Mouse (Mus musculus): ENCODE results near the gene Ficd. TPM values are rescaled to one million over a fixed set of nuclear protein-coding genes. Genes with fewer than 3 reads are reported as not detected.
A peak's percentile ranks its signal among the peaks of the same experiment; 100 is the strongest.
"Not testable (repeated sequence)": the region's sequence is repeated elsewhere in the genome, so short reads cannot be mapped to it uniquely, and the experiment has no call there.

Gene Ficd
- polyA plus RNA-seq, 1 experiment from 2014 or later = 3.6 TPM

DNA sequence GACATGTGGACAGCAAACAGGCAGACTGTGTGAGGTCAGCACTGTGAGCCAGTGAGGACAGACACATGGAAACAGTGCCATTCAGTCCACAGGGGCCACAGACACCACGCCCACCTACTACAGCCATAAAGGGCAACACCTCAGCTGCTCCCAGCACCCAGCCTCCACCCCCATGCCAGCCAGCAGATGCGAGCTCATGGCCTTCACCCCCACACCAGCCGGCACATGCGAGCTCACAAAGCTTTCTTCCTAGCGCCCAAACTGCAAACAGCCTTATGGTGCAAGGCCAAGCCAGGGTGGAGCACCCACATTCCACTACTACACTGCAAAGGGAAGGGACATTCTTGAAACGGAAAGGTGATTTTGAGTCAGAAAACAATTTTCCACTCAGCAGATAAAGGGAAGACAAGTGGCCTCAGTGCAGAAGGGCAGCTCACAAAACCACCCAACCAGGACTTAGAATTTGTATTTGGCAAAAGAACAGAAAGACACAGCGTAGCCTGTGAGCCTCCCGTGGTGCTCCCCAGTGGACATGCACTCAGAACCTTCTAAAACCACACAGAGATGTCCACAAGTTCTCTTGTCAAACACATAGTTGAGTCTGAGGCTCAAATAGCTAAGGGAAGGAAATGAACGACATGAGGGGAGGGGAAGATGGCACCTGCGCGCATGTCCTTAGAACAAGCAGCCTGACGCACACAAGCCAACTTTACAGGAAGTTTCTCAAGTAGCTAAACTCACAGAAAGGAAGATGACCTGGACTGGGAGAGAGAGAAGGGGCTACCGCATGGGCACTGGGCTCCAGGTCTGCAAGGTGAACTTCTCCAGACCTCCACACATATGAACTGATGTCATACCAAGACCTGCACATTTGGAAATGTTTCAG is 30.3 kb downstream of the Ficd start:
- Histone ChIP-seq H3K4me3 (no peak overlapping the region), H3K9me3 (no peaks in the 10 kb centered on the region), H3K27me3 (replicated peaks; ENCODE audit: low read depth, poor library complexity, severe bottlenecking) (no peaks in the 10 kb centered on the region), H3K36me3 (replicated peaks) (peaks cover 88% of the 10 kb centered on the region), H3K4me1 (peaks cover 20% of the 10 kb centered on the region), H3K27ac (replicated peaks) (no peak overlapping the region)
- 93% methylated on average over 13 of the region's 13 CpGs for WGBS
- no peak for DNase-seq (ENCODE audit: low spot score)

DNA sequence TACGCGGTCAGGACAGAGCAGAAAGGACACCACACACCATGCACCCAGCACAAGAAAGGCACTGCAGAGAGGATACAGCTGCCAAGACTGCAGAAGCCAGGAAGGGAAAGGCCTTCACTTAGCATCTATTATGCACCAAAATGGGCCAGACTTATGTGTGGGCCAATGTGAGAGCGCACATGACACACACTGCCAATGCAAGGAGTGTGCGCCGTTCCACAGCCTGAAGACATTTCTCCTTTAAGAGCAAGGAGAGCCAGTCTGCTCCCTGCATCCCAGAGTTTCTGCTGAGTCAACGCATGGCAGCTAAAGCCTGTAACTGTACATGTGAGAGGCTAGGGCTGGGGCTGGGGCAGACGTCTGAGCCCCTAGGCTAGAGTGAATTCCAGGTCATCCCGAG is 33.2 kb downstream of the Ficd start:
- Histone ChIP-seq H3K27me3 (replicated peaks; ENCODE audit: low read depth, poor library complexity, severe bottlenecking) (no peaks in the 10 kb centered on the region), H3K27ac (replicated peaks) (no peak overlapping the region), H3K9me3 (no peaks in the 10 kb centered on the region), H3K36me3 (replicated peaks) (peaks cover 59% of the 10 kb centered on the region), H3K4me3 (no peak overlapping the region), H3K4me1 (peaks cover 30% of the 10 kb centered on the region)
- DNase-seq (ENCODE audit: low spot score) = no peak
- WGBS = 90% methylated on average over 8 of the region's 8 CpGs

DNA sequence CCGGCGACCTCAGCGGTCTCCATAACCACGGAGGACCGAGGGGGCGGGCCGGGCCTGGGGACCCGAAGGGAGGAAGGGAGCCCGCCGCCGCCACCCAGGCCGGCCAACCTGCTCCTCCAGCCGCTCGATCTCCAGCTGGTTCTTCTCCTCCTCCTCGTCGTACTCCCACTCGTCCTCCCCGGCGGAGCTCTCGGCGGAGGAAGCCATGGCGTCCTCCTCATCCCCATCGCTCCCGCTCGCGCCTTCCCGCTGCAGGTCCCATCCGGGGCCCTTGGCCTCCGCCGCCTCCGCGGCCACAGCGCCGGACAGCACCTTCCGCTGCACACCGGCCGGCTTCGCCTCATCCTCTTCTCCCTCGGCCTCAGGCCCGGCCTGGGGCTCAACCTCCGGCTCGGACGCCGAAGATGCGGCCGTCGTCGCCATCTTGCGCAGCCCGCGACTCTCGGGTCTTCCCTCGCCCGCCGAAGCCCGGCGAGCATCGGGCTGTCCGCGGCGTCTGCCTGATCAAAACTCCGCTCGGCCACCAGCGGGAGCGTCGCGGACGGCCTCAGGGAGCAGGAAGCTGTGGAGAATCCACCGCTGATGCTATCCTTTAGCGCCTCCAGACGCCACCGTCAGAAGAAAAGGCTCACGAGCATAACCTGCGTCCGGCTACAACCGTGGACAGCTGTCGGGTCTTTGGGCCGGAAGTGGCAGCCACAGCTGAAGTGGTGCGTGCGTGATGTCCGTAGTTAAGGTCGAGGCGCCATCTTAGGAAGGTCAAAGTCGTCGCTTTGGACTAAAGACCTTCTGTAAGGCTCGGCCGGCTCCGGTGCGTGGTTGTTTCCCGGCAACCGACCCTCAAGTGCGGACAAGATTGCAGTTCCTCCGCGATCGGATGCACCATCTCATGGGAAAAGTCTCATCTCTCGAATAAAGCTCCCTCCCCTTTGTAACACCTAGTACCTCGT is 35.9 kb downstream of the Ficd start:
- Histone ChIP-seq H3K4me1 (peaks cover 32% of the 10 kb centered on the region), H3K27me3 (replicated peaks; ENCODE audit: low read depth, poor library complexity, severe bottlenecking) (no peaks in the 10 kb centered on the region), H3K36me3 (replicated peaks) (peaks cover 56% of the 10 kb centered on the region), H3K9me3 (no peaks in the 10 kb centered on the region), H3K27ac (replicated peaks) (peak overlapping the region; percentile 99), H3K4me3 (peak overlapping the region; percentile 100)
- under 1% methylated on average over 97 of the region's 97 CpGs for WGBS
- peak; percentile 88 for DNase-seq (ENCODE audit: low spot score)

DNA sequence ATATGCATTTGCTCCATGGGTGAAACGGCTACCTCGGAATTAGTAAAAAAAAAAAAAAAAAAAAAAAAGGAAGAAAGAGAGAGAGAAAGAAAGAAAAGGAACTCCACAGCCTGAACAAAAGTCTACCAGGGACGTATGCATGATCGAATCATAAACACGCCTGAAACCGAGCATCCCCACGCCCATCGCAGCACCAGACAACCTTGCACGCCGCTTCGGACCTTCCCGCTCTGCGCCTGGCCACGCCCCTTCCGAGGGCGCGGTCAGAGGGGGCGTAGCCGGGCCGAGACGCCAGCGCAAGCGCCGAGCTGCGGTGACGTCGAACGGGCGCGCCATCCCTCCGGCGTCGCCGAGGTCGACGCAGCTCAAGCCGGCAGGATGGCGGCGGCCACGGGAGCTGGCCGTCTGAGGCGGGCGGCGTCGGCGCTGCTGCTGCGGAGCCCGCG is 36.9 kb downstream of the Ficd start, which contains the start of the genes Sart3 and Iscu:
Gene Sart3 (minus strand): TSS at position 61 of the 446 bp plus-strand sequence.
Gene Iscu (plus strand): TSS at position 299 of the 446 bp plus-strand sequence.
- under 1% methylated on average over 49 of the region's 49 CpGs for WGBS
- peaks cover 56% of the 10 kb centered on the region for H3K36me3 ChIP-seq (replicated peaks)
- peak within 1 kb of the TSS; percentile 99 for H3K27ac ChIP-seq (replicated peaks)
- DNase-seq (ENCODE audit: low spot score) = peak; percentile 97
- H3K4me3 ChIP-seq = peak within 1 kb of the TSS; percentile 100
- no peaks in the 10 kb centered on the region for H3K9me3 ChIP-seq
- H3K27me3 ChIP-seq (replicated peaks; ENCODE audit: low read depth, poor library complexity, severe bottlenecking) = no peaks in the 10 kb centered on the region
- peaks cover 32% of the 10 kb centered on the region for H3K4me1 ChIP-seq

DNA sequence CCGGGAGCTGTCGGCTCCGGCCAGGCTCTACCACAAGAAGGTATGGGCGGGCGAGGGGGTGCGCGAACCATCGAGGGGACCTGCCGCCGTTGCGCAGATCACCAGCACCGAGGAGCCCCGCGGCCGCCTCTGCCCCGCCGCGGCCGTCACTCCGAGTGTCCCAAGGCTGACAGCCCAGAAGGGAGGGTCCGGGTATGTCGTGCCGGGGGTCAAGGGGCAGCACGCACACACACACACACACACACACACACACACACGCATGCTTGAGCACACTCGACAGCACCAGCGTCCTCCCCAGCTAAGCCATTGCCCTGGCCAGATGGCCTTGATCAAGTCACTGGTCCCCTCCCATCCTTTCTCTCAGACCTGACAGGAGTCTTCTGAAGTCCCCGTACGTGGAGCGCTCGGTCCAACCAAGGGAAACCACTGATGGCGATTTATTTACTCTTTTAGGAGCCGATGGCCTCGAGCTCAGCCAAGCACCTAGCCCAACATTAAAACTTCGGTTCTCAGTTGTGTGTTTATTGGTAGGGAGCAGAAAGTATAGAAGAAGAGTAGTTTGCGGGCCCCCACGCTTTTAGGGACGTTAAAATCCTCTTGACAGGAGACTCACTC is 37.4 kb downstream of the Ficd start:
- 1% methylated on average over 38 of the region's 38 CpGs for WGBS
- Histone ChIP-seq H3K27me3 (replicated peaks; ENCODE audit: low read depth, poor library complexity, severe bottlenecking) (no peaks in the 10 kb centered on the region), H3K9me3 (no peaks in the 10 kb centered on the region), H3K4me3 (peak overlapping the region; percentile 100), H3K4me1 (peaks cover 32% of the 10 kb centered on the region), H3K27ac (replicated peaks) (peak overlapping the region; percentile 99), H3K36me3 (replicated peaks) (peaks cover 54% of the 10 kb centered on the region)
- DNase-seq (ENCODE audit: low spot score) = peak; percentile 16

DNA sequence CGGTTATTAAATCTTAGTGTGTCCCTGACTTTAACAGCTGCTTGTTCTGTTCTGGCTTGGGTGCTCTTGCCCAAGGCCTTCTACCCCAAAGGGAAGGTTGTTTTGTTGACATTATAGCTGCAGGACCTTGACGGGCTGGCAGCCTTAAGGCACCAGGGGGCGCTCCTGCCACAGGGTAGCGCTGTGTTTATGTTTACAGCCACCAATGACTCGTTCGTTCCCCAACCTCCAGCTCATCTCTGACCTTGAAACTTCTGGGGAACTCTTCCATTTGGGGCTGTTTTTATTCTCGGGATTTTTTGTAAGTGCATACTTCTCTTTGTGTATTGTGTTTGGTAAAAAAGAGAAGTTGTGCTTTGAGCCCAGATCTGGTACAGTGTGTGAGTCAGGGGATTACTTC is 38.1 kb downstream of the Ficd start:
- H3K4me1 ChIP-seq = peaks cover 32% of the 10 kb centered on the region
- H3K27ac ChIP-seq (replicated peaks) = no peak overlapping the region
- peak overlapping the region; percentile 100 for H3K4me3 ChIP-seq
- H3K9me3 ChIP-seq = no peaks in the 10 kb centered on the region
- WGBS = 2% methylated on average over 7 of the region's 7 CpGs
- peak; percentile 89 for DNase-seq (ENCODE audit: low spot score)
- no peaks in the 10 kb centered on the region for H3K27me3 ChIP-seq (replicated peaks; ENCODE audit: low read depth, poor library complexity, severe bottlenecking)
- H3K36me3 ChIP-seq (replicated peaks) = peaks cover 54% of the 10 kb centered on the region

DNA sequence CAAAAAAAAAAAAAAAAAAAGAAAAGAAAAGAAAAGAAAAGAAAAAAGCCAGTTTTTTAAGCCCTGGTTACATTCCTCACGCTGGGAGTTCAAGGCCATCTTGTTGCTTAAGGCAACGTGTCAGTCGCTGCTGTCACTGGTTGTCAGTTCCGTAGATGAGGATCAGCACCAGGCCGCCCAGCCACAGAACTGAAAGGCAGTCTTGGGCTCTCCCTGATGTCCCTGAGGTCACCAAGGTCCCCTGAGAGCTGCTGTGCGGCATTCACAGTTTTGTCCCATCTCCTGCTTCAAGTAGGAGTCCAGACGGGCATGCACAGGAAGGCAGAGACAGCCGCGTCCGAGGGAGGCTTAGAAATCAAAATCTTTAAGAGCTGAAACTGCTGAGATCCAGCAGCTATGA is 40.0 kb downstream of the Ficd start:
- Histone ChIP-seq H3K4me1 (peaks cover 13% of the 10 kb centered on the region), H3K9me3 (no peaks in the 10 kb centered on the region), H3K27me3 (replicated peaks; ENCODE audit: low read depth, poor library complexity, severe bottlenecking) (no peaks in the 10 kb centered on the region), H3K4me3 (no peak overlapping the region), H3K27ac (replicated peaks) (no peak overlapping the region), H3K36me3 (replicated peaks) (peaks cover 47% of the 10 kb centered on the region)
- no peak for DNase-seq (ENCODE audit: low spot score)
- 91% methylated on average over 10 of the region's 10 CpGs for WGBS

DNA sequence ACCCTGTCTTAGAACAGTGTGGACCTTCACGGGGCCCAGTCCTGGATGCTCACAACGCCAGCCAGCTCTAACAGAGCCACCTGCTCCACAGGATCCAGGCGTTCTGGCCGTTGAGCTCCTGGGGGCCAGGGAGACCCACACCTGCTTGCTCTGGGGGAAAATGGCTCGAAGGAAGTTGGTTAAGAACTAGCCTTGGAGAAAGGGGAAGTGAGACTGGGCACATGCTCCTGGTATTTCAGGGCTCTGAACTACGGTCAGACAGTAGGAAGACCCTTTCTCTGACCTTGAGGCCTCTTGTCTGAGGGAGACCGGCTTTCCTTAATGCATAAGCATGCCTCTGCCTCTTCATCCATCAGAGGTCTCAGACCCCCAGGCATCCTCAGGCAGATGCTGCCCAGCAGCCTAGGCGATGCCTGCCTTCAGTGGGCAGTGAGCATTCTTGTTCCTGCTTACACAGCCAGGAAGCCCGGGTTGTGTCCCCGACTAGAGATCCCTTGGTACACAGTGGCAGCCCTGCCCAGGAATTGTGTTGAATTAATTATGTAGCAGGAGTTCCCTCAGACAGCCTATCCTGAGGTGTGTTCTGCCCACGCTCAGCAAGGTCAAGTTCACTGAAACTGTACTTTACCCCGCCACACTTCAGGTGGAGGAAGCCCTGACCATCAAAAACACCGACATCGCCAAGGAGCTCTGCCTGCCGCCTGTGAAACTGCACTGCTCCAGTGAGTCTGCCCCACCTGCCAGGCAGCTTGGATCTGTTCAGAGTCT is 40.7 kb downstream of the Ficd start:
- Histone ChIP-seq H3K9me3 (no peaks in the 10 kb centered on the region), H3K4me1 (peaks cover 19% of the 10 kb centered on the region), H3K27me3 (replicated peaks; ENCODE audit: low read depth, poor library complexity, severe bottlenecking) (no peaks in the 10 kb centered on the region), H3K27ac (replicated peaks) (no peak overlapping the region; the same call in 1 of the 2 replicates), H3K36me3 (replicated peaks) (peaks cover 47% of the 10 kb centered on the region), H3K4me3 (no peak overlapping the region)
- DNase-seq (ENCODE audit: low spot score) = no peak
- WGBS = 92% methylated on average over 15 of the region's 15 CpGs

DNA sequence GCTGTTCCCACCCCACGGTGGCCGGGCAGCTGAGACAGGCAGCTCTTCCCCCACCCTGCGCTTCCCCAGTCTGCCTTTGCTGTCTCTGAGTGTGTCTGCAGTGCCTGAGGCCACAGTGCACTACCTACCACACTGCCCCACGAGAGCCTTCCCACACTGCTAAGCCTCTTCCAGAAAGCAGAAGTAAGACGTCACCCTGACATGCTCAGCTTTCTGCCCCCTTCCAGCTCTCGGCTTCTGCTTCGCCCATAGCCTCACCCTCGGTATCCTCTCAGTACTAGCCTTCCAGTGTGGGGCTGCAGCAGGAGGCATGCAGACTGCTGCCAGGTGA is 41.3 kb downstream of the Ficd start:
- WGBS = 89% methylated on average over 8 of the region's 8 CpGs
- Histone ChIP-seq H3K4me1 (peaks cover 21% of the 10 kb centered on the region), H3K27me3 (replicated peaks; ENCODE audit: low read depth, poor library complexity, severe bottlenecking) (no peaks in the 10 kb centered on the region), H3K4me3 (no peak overlapping the region), H3K36me3 (replicated peaks) (peaks cover 47% of the 10 kb centered on the region), H3K27ac (replicated peaks) (no peak overlapping the region), H3K9me3 (no peaks in the 10 kb centered on the region)
- DNase-seq (ENCODE audit: low spot score) = no peak

DNA sequence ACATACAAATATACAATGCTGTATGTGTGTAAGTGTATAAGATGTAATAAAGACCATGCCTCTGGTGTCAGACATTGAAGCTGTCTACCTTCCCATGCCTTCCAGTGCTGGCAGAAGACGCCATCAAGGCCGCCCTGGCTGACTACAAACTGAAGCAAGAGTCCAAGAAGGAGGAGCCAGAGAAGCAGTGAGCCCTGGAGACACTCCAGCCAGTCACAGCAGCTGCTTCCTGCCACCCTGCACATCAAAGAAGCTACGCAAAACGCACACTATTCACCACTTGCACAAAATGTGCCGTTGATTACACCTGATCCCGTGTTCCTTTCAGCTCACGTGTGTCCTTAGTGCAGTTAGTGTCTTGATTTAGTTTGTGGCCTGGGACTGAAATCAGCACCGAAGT is 42.1 kb downstream of the Ficd start:
- H3K27ac ChIP-seq (replicated peaks); H3K9me3 ChIP-seq; DNase-seq (ENCODE audit: low spot score); H3K4me3 ChIP-seq; H3K27me3 ChIP-seq (replicated peaks; ENCODE audit: low read depth, poor library complexity, severe bottlenecking): not testable (repeated sequence)
- 86% methylated on average over 8 of the region's 8 CpGs for WGBS
- Histone ChIP-seq H3K36me3 (replicated peaks) (peaks cover 47% of the 10 kb centered on the region), H3K4me1 (peaks cover 26% of the 10 kb centered on the region)

DNA sequence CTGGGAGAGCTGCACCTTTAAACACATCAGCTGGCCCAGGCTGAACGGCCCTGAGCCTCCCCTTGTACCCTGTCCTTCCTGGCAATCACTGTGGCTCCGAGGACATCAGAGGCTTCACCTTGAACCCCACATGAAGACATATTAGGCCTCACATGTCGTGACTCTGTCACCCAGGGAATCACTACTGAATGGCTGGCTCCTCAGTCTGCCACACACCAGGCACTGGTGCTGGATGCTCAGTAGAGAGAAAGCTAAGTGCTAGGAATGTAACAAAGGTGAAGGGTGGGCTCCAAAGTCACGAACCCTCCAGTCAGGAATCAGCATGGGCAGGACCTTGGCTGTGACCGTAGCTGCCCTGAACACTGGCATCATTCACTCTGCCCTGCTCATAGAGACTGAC is 44.0 kb downstream of the Ficd start:
- Histone ChIP-seq H3K27ac (replicated peaks) (no peak overlapping the region; the same call in 1 of the 2 replicates), H3K4me1 (peaks cover 32% of the 10 kb centered on the region), H3K27me3 (replicated peaks; ENCODE audit: low read depth, poor library complexity, severe bottlenecking) (peaks cover 12% of the 10 kb centered on the region), H3K4me3 (no peak overlapping the region), H3K9me3 (no peaks in the 10 kb centered on the region), H3K36me3 (replicated peaks) (peaks cover 43% of the 10 kb centered on the region)
- DNase-seq (ENCODE audit: low spot score) = no peak
- WGBS = 79% methylated on average over 5 of the region's 5 CpGs

Data from embryonic facial prominence, embryonic 10.5 days (tissue).